Mouse (Mus musculus): Measurements from ENCODE around the gene Foxi3.

GRCm38 (mm10) chr6:70967422-70967821 lies 11.1 kb downstream of the Foxi3 start:
- TF ChIP-seq CTCF (IDR thresholded peaks at IDR 0.05; ENCODE audit: borderline replicate concordance, extremely low read depth, insufficient read depth, insufficient read length), result no peak
- no peak for TF ChIP-seq POLR2A (IDR thresholded peaks at IDR 0.05; ENCODE audit: borderline replicate concordance, extremely low read depth, insufficient read depth, insufficient read length, poor library complexity, severe bottlenecking)

All from brain, embryonic 14.5 days (tissue).